Mouse (Mus musculus): ENCODE measurements around the gene Ccr1.

DNA sequence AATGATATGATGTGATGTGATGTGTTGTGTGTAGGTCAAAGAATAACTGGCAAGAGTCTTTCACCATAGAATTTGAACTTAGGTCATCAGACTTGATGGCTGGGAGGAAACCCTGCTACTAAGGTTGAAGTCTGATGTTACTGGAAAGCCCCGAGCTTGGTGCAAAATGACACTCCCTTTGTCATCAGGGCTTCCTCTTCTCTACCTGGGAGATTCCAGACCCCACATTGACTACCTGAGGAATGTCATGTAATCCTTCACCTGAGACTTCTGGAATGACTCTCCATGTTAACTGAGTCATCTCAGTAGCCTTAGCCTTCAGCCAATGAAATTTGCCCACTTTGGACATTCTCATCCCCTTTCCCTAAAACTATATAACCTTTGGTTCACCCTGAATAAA is 28.3 kb downstream of the Ccr1 start:
- no peak for TF ChIP-seq GATA1 (IDR thresholded peaks at IDR 0.05; ENCODE audit: borderline replicate concordance, low read length)
- no peak for TF ChIP-seq POLR2AphosphoS5 (IDR thresholded peaks at IDR 0.05; ENCODE audit: insufficient replicate concordance, low read depth, low read length)
- no peak for TF ChIP-seq TAL1 (conservative IDR thresholded peaks at IDR 0.05; ENCODE audit: low read depth, low read length)
